Mouse (Mus musculus) midbrain, embryonic 12.5 days (tissue): ENCODE measurements around the gene Spsb3. TPM values are rescaled to one million over a fixed set of nuclear protein-coding genes. Genes with fewer than 3 reads are reported as not detected.
A peak's percentile ranks its signal among the peaks of the same experiment; 100 is the strongest.

Experiments
- ATAC-seq: fragments of 200-750 bp; cut with Nextera tagmentation; 2 replicates; pipeline ENCODE4 v1.8.0; 2017; ENCODE audit warnings: low read depth, moderate TSS enrichment, moderate library complexity; ENCODE audit not compliant: low FRiP score
- H3K27ac ChIP-seq: fragments of 300-500 bp; sonication (generic); replicated peaks from 2 replicates; pipeline ENCODE4 v1.5.1; 2016; ENCODE audit warnings: mild to moderate bottlenecking
- H3K27me3 ChIP-seq: fragments of 300-500 bp; sonication (generic); 2 replicates; pipeline ENCODE4 v1.6.1; 2016; ENCODE audit warnings: mild to moderate bottlenecking
- H3K36me3 ChIP-seq: fragments of 300-500 bp; sonication (generic); 2 replicates; pipeline ENCODE4 v1.6.1; 2016
- H3K4me1 ChIP-seq: fragments of 300-500 bp; sonication (generic); 2 replicates; pipeline ENCODE4 v1.6.1; 2016
- H3K4me2 ChIP-seq: fragments of 300-500 bp; sonication (generic); replicated peaks from 2 replicates; pipeline ENCODE4 v1.6.1; 2016; ENCODE audit warnings: mild to moderate bottlenecking, moderate library complexity
- H3K4me3 ChIP-seq: fragments of 300-500 bp; sonication (generic); 2 replicates; pipeline ENCODE4 v1.5.1; 2016; ENCODE audit warnings: mild to moderate bottlenecking
- H3K9ac ChIP-seq: fragments of 300-500 bp; sonication (generic); replicated peaks from 2 replicates; pipeline ENCODE4 v1.6.1; 2016; ENCODE audit warnings: mild to moderate bottlenecking, moderate library complexity
- H3K9me3 ChIP-seq: fragments of 300-500 bp; sonication (generic); 2 replicates; pipeline ENCODE4 v1.6.1; 2016; ENCODE audit warnings: mild to moderate bottlenecking
- WGBS: fragments of 180-500 bp; shearing (Covaris S2); methylation state at CpG from one replicate; pipeline ENCODE4 v1.1.7; 2016; 5-methylcytosine and 5-hydroxymethylcytosine counted together
- polyA plus RNA-seq: library from polyadenylated mRNA; unstranded; fragments of >200 nt; fragmentation: Nextera tagmentation; extraction: Ambion mirVana; gene quantifications from 2 replicates; pipeline ENCODE4 v1.2.1, GENCODE M21; 2016

Spsb3 gene
- polyA plus RNA-seq, 1 experiment from 2014 or later, result 52.9 TPM

GRCm38 (mm10) chr17:24936259-24937237, 50.1 kb downstream of the Spsb3 start, which contains the start of gene Mapk8ip3:
Gene Mapk8ip3 (minus strand): TSS chr17:24936977.
- peak; percentile 99 for ATAC-seq

GRCm38 (mm10) chr17:24937266-24937665, 50.8 kb downstream of the Spsb3 start:
- 51% methylated on average over 6 of the region's 6 CpGs for WGBS

More at GRCm38 (mm10) chr17:24936259-24937237, 50.1 kb downstream of the Spsb3 start, which contains the start of gene Mapk8ip3:
- Histone ChIP-seq H3K4me3 (peak within 1 kb of the TSS; percentile 83), H3K4me1 (peaks cover 25% of the 10 kb centered on the region), H3K27me3 (no peaks in the 10 kb centered on the region), H3K9ac (peak within 1 kb of the TSS; percentile 90), H3K36me3 (peaks cover 9% of the 10 kb centered on the region; the same call in 1 of the 2 replicates), H3K4me2 (peak within 1 kb of the TSS; percentile 74), H3K27ac (peak within 1 kb of the TSS; percentile 87), H3K9me3 (no peaks in the 10 kb centered on the region)
- under 1% methylated on average over 78 of the region's 78 CpGs for WGBS

More at GRCm38 (mm10) chr17:24937266-24937665, 50.8 kb downstream of the Spsb3 start:
- H3K27me3 ChIP-seq, result no peaks in the 10 kb centered on the region
- H3K9me3 ChIP-seq, result no peaks in the 10 kb centered on the region
- peaks cover 25% of the 10 kb centered on the region for H3K4me1 ChIP-seq
- peak overlapping the region; percentile 87 for H3K27ac ChIP-seq
- H3K4me3 ChIP-seq, result peak overlapping the region; percentile 83
- peak overlapping the region; percentile 74 for H3K4me2 ChIP-seq
- 0 out of 2 replicates have a peak, but pooled peaks cover 2% of the 10 kb centered on the region for H3K36me3 ChIP-seq
- ATAC-seq, result no peak
- H3K9ac ChIP-seq, result peak overlapping the region; percentile 90

Other genes with a start within 250 kb of the Spsb3 start
- gene Slc9a3r2, start 236.3 kb upstream of the Spsb3 start, polyA plus RNA-seq, result 26.4 and 33.8 TPM in 2 replicates
- gene Npw, start 228.2 kb upstream of the Spsb3 start, polyA plus RNA-seq, result not detected in 2 replicates
- gene Zfp598, start 217.0 kb upstream of the Spsb3 start, polyA plus RNA-seq, result 23.5 and 25.0 TPM in 2 replicates
- gene Syngr3, start 196.7 kb upstream of the Spsb3 start, polyA plus RNA-seq, result 27.6 and 31.7 TPM in 2 replicates
- 43.9 and 48.4 TPM in 2 replicates for gene Gfer, start 190.5 kb upstream of the Spsb3 start, polyA plus RNA-seq
- 1.7 and 2.2 TPM in 2 replicates for gene Noxo1, start 190.4 kb upstream of the Spsb3 start, polyA plus RNA-seq
- gene Tbl3, start 179.0 kb upstream of the Spsb3 start, polyA plus RNA-seq, result 86.8 and 97.6 TPM in 2 replicates
- 0.24 TPM in 1 of 2 replicates, not detected in the other for gene Rnf151, start 168.6 kb upstream of the Spsb3 start, polyA plus RNA-seq
- 892 and 929 TPM in 2 replicates for gene Rps2, start 168.5 kb upstream of the Spsb3 start, polyA plus RNA-seq
- gene Ndufb10, start 162.2 kb upstream of the Spsb3 start, polyA plus RNA-seq, result 201 and 205 TPM in 2 replicates
- gene Rpl3l, start 158.8 kb upstream of the Spsb3 start, polyA plus RNA-seq, result not detected in 2 replicates
- 18.4 and 20.8 TPM in 2 replicates for gene Msrb1, start 150.0 kb upstream of the Spsb3 start, polyA plus RNA-seq
- gene Hs3st6, start 133.7 kb upstream of the Spsb3 start, polyA plus RNA-seq, result 0.41 and 0.63 TPM in 2 replicates
- gene Meiob, start 82.4 kb upstream of the Spsb3 start, polyA plus RNA-seq, result not detected in 2 replicates
- gene Hagh, start 46.5 kb upstream of the Spsb3 start, polyA plus RNA-seq, result 29.4 and 31.2 TPM in 2 replicates
- 18.1 and 20.5 TPM in 2 replicates for gene Fahd1, start 36.3 kb upstream of the Spsb3 start, polyA plus RNA-seq
- 0.17 and 0.27 TPM in 2 replicates for gene Igfals, start 20.6 kb upstream of the Spsb3 start, polyA plus RNA-seq
- 64.0 and 70.3 TPM in 2 replicates for gene Nubp2, start 294 bp upstream of the Spsb3 start, polyA plus RNA-seq
- 42.6 and 43.6 TPM in 2 replicates for gene Eme2, start 8.4 kb downstream of the Spsb3 start, polyA plus RNA-seq
- 88.0 and 89.8 TPM in 2 replicates for gene Mrps34, start 8.5 kb downstream of the Spsb3 start, polyA plus RNA-seq
- gene Nme3, start 9.9 kb downstream of the Spsb3 start, polyA plus RNA-seq, result 43.2 and 54.2 TPM in 2 replicates
- gene Mapk8ip3, start 50.3 kb downstream of the Spsb3 start, polyA plus RNA-seq, result 78.7 and 80.0 TPM in 2 replicates
- gene Jpt2, start 74.0 kb downstream of the Spsb3 start, polyA plus RNA-seq, result 279 and 292 TPM in 2 replicates
- 12.8 and 15.0 TPM in 2 replicates for gene Cramp1l, start 129.1 kb downstream of the Spsb3 start, polyA plus RNA-seq
- gene Ift140, start 129.4 kb downstream of the Spsb3 start, polyA plus RNA-seq, result 28.4 and 28.6 TPM in 2 replicates
- 10.1 and 10.4 TPM in 2 replicates for gene Tmem204, start 196.9 kb downstream of the Spsb3 start, polyA plus RNA-seq
- 45.5 and 46.3 TPM in 2 replicates for gene Telo2, start 229.3 kb downstream of the Spsb3 start, polyA plus RNA-seq
- gene Ptx4, start 234.1 kb downstream of the Spsb3 start, polyA plus RNA-seq, result not detected in 2 replicates
- gene Clcn7, start 246.7 kb downstream of the Spsb3 start, polyA plus RNA-seq, result 26.8 and 28.7 TPM in 2 replicates